Mouse (Mus musculus) kidney, postnatal 36 days (tissue): ENCODE measurements around the gene Amn1.
"Not testable (repeated sequence)": the region's sequence is repeated elsewhere in the genome, so short reads cannot be mapped to it uniquely, and the experiment has no call there.

Experiments
- DNase-seq, 2 experiments: peaks; one replicate each; pipeline ENCODE4 v3.0.0; 2021 to 2022; ENCODE audit warnings: mixed read lengths in 2 of 2

The Amn1 gene

GRCm38 (mm10) chr6:149188041-149188924 is at the start of gene Amn1:
TSS of gene Amn1 (minus strand) at chr6:149188712.
- peak; percentile 98 to 99 for DNase-seq

- DNase-seq, result peak in 1 of 2 experiments; percentile 10
Observed at GRCm38 (mm10) chr6:149236807-149237206, 48.3 kb upstream of the Amn1 start.

- no peak for DNase-seq
Observed at GRCm38 (mm10) chr6:149233918-149234317, 45.4 kb upstream of the Amn1 start.

GRCm38 (mm10) chr6:149224751-149225150 is 36.2 kb upstream of the Amn1 start:
- DNase-seq, result no peak

DNA sequence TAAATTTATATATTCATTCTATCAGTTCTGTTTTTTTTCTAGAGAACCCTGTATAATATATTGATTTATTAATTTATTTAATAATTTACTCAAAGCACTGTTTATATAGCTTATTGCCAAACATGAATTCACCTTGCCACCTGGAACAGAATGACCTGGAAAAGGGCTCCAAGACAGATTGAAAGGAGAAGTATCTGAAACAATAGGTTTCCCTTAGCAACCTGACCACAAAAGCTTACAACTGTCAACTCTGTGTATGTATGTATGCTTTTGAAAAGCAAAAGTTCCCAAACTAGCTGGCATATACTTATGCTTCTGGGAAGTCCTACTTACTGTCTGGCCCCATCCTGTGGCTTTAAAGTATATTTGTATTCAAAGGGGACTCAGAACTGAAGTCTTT is 32.8 kb upstream of the Amn1 start:
- no peak for DNase-seq

- DNase-seq, result no peak
Observed at GRCm38 (mm10) chr6:149198572-149198971, 10.1 kb upstream of the Amn1 start.

DNA sequence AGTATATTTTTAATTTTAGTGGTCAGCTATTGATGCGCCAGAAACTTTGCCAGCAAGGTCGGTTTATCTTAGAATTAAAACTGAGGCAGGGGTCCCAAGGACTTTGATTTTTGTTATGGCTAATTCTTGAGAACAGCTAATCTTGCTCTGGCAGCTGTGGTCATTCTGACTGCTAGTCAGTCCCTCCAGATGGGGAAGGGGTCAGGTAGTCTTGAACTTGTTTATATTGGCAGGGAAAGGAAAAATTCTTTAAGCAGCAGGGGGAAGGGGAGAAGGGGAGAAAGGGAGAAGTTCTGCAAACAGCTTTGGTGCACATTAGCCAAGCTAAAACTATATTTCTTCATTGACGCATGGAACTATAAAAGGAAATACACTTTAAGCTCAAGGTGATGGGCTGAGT is 8.6 kb upstream of the Amn1 start:
- DNase-seq, result no peak

DNA sequence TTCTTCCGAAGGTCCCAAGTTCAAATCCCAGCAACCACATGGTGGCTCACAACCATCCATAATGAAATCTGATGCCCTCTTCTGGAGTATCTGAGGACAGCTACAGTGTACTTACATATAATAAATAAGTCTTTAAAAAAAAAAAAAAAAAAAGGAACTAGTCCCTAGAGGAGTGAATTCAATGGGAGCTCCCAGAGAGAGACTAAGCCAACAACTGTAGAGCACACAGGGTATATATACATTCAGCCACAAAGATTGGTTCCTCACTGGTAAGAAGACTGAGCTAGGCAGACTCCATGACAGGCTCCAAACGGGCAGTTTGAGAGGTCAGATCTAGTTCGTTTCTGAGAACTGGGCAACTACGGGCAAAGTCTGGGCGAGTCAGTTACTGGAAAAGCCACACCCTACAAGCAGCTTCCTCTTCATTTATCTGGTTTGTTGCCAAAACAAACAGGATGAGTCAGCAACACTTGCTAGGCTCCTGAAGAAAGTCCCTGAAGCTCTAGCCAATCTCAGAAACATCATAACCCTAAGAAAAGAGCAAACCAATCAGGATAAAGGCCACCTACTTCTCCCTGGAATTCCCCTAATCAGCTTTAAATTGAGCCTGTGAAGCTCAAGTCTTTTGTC is 4.9 kb upstream of the Amn1 start:
- peak; percentile 57 to 86 for DNase-seq

- not testable (repeated sequence) for DNase-seq
Observed at GRCm38 (mm10) chr6:149191951-149192350, 3.4 kb upstream of the Amn1 start.

GRCm38 (mm10) chr6:149189340-149189922 is 919 bp upstream of the Amn1 start:
- peak in 1 of 2 experiments; percentile 18 for DNase-seq

DNA sequence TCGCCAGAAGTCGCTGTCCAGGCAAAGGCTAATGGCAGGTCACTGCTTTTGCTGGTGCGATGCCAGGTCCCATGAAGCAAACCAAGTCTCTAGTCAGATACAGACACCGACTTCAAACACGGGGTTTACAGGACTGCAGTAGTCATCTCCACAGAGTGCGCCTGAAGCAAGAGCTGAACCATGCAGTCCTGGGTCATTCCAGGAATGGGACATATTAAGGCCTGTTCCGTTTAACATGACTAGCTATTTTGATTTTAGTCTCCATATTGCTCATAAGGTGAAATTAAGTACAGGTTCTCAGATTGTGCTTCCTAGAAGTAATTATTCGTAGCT is 379 bp upstream of the Amn1 start:
- DNase-seq, result no peak

GRCm38 (mm10) chr6:149187371-149187770 is 1.1 kb downstream of the Amn1 start:
- DNase-seq, result no peak

- DNase-seq, result no peak
Observed at GRCm38 (mm10) chr6:149184007-149184406, 4.5 kb downstream of the Amn1 start.

- DNase-seq, result no peak
Observed at GRCm38 (mm10) chr6:149179064-149179463, 9.4 kb downstream of the Amn1 start.

DNA sequence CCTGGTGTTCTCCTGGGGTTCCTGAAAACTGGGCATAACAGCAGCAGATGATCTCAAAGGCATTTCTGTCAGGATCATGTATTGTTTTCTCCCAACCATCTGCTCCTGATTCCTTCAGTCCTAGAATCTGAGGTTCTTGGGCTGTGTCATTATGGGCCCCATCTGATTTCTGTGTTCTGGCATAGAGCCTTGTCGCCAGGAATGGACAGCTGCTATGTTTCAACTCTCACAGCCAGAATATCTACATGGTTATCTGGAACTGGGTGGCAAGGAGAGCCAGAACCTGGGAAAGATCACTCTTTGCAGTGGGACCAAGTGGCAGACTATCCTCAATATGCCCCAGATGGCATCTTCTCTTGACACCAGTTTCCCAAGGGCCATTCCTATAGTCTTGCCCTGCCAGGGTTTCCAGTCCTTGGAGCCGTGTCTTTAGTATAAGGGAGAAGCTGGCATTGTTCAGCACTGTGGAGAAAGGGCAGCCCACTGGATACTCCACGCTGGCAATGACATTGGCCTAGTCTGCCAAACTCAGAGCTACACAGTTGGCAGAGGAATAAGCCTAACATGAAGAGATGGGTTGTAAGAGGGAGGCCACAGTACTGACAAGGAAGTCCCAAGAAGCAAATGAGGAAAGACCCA is 13.5 kb downstream of the Amn1 start:
- no peak for DNase-seq

DNA sequence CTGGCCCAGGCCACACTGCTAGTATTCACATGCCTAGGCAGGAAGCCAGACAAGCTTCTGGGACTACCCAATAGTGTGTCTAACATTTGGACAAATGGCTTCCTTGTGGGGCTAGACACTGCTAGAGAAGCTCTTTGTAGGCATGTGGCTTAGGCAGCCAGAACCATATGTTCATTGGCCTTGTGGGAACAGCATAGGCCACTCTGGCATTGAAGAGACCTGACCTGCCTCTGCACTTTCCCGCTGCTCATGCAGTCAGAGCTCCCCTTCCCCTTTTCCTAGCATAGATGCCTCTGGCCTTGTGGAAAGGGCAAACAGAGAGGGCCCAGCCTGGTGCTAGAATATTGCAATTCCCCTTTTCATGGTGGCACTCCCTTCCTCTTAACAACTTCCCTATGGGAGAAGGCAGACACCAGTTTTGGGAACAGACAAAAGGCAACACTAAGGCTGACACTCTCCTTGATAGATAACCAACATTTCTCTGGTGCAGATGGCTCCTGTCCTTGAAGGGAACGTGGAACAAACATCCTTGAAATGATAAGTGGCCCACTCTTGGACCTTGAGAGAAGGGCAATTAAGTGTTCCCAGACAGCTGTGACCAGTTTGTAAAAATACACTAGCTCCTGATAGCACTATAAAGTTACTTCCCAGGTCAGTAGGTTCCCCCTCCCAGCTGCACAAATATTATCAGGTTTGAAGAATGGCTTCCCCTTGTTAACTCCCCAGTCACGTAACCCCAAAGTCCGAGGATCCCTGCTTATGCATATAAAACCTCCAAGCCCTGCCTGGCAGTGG is 14.5 kb downstream of the Amn1 start:
- DNase-seq, result no peak

DNA sequence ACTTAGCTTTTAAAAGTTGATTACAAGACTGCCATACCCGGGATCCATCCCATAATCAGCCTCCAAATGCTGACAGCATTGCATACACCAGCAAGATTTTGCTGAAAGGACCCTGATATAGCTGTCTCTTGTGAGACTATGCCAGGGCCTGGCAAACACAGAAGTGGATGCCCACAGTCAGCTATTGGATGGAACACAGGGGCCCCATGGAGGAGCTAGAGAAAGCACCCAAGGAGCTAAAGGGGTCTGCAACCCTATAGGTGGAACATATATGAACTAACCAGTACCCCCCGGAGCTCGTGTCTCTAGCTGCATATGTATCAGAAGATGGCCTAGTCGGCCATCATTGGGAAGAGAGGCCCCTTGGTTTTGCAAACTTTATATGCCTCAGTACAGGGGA is 18.5 kb downstream of the Amn1 start:
- DNase-seq, result not testable (repeated sequence)

DNA sequence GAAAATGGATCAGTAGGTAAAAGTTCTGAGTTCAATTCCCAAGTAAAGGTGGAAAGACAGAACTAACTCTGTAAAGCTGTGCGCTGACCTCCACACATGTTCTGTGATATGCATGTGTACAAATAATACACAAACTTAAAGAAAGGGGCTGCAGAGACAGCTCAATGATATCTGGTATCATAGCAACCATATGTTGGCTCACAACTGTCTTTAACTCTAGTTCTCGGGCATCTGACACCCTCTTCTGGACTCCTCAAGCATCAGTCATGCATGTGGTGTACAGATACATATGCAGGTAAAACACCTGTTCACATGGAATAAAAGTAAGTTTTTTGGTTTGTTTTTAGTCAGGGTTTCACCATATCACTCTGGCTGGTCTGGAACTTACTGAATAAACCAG is 20.1 kb downstream of the Amn1 start:
- no peak for DNase-seq

- DNase-seq, result no peak
Observed at GRCm38 (mm10) chr6:149167672-149168071, 20.8 kb downstream of the Amn1 start.

DNA sequence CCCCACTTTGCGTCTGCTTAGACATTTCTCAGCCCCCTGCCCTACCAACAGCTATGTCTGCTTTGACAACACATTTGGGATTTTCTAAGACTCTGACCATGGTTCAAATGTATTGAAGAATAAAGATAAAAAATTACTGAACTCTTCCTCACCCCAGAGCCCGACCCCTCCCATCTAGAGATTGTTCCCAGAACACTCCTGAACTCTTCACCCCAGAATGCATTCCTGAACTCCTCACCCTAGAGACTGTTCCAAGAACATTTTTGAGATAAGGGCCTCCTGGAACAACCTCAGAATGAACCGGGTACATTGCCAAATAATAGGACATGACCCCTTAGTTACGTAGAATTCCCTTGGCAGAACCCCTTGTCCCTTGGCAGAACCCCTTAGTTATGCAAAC is 21.5 kb downstream of the Amn1 start:
- DNase-seq, result peak in 1 of 2 experiments; percentile 32

- peak; percentile 56 to 64 for DNase-seq
Observed at GRCm38 (mm10) chr6:149155031-149155841, 33.3 kb downstream of the Amn1 start.
